Mouse (Mus musculus) bone marrow macrophage, adult 2 months (primary cell): ENCODE data around the gene Rasgef1c. TPM values are rescaled to one million over a fixed set of nuclear protein-coding genes. Genes with fewer than 3 reads are reported as not detected.

Experiments
- H3K27ac ChIP-seq: 2 replicates; pipeline ENCODE4 v1.5.1; 2012; ENCODE audit warnings: low read depth, low read length; ENCODE audit not compliant: insufficient read depth
- H3K4me1 ChIP-seq: 2 replicates; pipeline ENCODE4 v1.6.1; 2012; ENCODE audit warnings: low read length; ENCODE audit not compliant: control insufficient read depth, insufficient read depth
- H3K4me3 ChIP-seq: 2 replicates; pipeline ENCODE4 v1.5.1; 2012; ENCODE audit warnings: mild to moderate bottlenecking, low read length, moderate library complexity; ENCODE audit not compliant: insufficient read depth
- CTCF ChIP-seq: IDR thresholded peaks from 2 replicates; pipeline ENCODE4 v1.5.1; 2012; ENCODE audit warnings: low read depth, mild to moderate bottlenecking, low read length, moderate library complexity
- POLR2A ChIP-seq: IDR thresholded peaks from 2 replicates; pipeline ENCODE4 v1.6.1; 2012; ENCODE audit warnings: mild to moderate bottlenecking, low read depth, low read length, borderline replicate concordance
- polyA plus RNA-seq: library from polyadenylated mRNA; stranded (reverse); fragments of >200 nt; gene quantifications from 2 replicates; pipeline ENCODE4 v1.2.4, GENCODE M21; 2012; ENCODE audit not compliant: missing spikeins, insufficient read depth, insufficient read length

Gene Rasgef1c
- polyA plus RNA-seq, 1 experiment = not detected

DNA sequence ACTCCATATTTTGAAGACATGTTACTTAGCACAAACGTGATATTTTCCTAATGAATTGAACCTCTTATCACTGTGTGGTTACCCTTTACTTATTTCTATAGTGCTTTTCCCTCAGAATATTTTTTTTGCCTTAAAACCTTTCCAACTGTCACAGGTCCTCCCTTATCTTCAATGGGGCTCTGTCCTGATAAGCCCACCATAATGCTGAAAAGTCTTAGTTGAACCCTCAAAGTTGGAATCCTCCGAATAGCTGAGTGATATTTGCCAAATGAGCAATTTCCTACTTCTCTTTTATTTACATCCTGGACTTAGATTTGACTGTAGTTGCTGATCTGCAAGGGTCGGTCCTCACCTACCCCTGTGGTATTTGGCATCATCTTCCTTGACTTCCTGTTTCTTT lies 63.7 kb downstream of the Rasgef1c start:
- no peaks in the 10 kb centered on the region for H3K4me1 ChIP-seq
- H3K27ac ChIP-seq = no peak overlapping the region
- H3K4me3 ChIP-seq = no peak overlapping the region
- TF ChIP-seq CTCF (no peak), POLR2A (no peak)

DNA sequence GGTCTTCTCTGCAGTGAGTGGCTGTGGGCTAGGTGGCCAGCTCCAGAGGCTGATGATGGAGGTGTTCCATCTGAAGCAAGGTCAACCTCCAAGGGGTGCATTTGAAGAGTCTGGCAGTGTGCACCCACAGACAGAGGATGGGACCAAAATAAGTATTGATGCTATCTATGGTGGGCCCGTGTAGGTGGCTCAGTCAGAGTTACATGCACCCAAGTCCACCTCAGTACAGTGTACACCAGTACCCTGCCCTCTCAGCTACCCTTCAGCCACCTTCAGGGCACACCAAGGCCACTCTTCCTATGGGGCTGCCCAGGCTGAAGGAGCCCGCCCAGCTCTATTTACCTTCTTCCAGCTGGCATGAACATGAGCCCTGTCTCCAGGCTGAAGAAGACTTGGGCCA lies 68.1 kb downstream of the Rasgef1c start:
- Histone ChIP-seq H3K27ac (no peak overlapping the region), H3K4me3 (no peak overlapping the region), H3K4me1 (0 out of 2 replicates have a peak, but pooled peaks cover 2% of the 10 kb centered on the region)
- no peak for TF ChIP-seq CTCF
- no peak for TF ChIP-seq POLR2A

DNA sequence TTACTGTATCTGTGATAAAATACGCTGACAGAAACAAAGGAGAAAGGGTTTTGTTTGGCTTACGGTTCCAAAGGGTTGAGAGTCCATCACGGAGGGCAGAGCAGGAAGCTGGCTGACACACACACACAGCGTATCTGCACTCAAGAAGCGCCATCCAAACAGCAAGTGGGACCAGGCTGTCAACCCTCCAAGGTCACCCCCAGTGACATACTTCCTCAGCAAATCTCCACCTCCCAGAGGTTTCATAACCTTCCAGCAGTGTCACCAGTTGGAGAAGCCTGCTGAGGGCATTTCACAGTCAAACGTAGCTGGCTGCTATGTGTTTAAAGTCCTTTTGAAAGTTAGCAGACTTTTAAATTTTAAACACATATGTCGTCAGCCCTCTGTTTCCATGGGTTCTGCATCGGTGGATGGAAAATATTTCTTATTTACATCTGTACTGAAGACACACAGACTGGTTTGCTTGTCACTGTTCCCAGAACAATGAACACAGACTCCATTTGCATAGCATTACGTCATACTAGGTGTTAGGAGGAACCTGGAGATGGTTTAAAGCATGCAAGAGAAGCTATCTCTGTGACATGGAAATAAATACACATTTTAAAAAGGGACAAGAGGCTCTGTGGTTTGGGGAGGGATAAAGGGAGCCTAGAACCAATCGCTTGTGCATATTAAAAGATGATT lies 72.2 kb downstream of the Rasgef1c start:
- H3K4me1 ChIP-seq = 0 out of 2 replicates have a peak, but pooled peaks cover 2% of the 10 kb centered on the region
- no peak overlapping the region for H3K27ac ChIP-seq
- H3K4me3 ChIP-seq = no peak overlapping the region
- TF ChIP-seq CTCF = no peak
- no peak for TF ChIP-seq POLR2A

DNA sequence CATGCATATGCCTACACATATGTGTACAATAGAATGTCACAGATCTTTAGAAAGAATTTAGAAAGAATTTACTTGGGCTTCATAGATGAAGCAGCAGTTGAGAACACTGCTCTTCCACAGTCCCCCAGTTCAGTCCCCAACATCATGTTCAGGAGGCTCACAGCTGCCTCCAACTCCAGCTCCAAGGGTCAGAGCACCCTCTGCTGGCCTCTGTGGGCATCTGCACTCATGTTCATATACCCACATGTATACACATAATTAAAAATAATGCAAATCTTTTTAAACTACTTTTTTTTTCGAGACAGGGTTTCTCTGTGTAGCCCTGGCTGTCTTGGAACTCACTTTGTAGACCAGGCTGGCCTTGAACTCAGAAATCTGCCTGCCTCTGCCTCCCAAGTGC lies 73.0 kb downstream of the Rasgef1c start:
- Histone ChIP-seq H3K27ac (no peak overlapping the region), H3K4me1 (0 out of 2 replicates have a peak, but pooled peaks cover 2% of the 10 kb centered on the region), H3K4me3 (no peak overlapping the region)
- TF ChIP-seq POLR2A (no peak), CTCF (no peak)

DNA sequence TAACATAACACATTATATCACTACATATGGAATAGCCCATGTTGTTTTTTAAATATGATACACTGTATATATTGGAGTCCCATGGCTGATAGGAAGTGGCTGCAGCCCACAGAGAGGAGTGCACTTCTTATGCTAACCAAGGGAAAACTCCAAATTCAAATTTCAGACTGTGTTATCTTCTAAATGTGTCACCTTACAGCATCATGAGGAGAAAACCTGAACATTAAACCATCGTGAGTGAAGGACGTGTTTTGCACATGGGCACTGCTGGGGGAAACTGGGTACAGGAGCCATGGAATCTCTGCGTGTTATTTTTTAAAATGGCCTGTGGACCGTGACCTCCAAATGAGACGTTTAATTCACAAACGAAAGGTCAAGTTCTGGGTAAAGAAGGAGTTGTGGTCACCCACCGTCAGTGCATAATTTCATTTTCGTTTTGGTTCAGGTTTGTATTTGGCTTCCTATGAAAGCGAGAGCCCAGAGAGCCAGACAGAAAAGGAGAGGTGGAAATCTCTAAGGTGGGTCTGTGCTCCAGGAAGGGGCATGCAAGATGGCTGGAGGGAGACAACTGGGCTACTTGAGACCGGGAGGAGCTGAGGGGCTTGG lies 76.4 kb downstream of the Rasgef1c start:
- TF ChIP-seq POLR2A = no peak
- Histone ChIP-seq H3K4me1 (peaks cover 8% of the 10 kb centered on the region), H3K4me3 (no peak overlapping the region), H3K27ac (no peak overlapping the region)

DNA sequence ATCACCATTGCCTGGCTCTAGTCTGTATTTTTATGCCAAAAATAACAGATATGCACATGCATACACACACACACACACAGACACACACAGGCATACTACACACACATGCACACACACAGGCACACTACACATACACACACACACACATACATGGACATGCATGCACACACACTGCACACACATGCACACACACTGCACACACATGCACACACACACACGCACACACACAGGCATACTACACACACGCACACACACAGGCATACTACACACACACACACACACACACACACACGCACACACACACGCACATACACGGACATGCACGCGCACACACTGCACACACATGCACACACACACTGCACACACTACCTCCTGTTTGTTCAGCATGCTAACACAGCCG lies 77.3 kb downstream of the Rasgef1c start:
- TF ChIP-seq POLR2A (no peak), CTCF (no peak)
- Histone ChIP-seq H3K4me1 (peaks cover 12% of the 10 kb centered on the region), H3K4me3 (no peak overlapping the region), H3K27ac (no peak overlapping the region)

DNA sequence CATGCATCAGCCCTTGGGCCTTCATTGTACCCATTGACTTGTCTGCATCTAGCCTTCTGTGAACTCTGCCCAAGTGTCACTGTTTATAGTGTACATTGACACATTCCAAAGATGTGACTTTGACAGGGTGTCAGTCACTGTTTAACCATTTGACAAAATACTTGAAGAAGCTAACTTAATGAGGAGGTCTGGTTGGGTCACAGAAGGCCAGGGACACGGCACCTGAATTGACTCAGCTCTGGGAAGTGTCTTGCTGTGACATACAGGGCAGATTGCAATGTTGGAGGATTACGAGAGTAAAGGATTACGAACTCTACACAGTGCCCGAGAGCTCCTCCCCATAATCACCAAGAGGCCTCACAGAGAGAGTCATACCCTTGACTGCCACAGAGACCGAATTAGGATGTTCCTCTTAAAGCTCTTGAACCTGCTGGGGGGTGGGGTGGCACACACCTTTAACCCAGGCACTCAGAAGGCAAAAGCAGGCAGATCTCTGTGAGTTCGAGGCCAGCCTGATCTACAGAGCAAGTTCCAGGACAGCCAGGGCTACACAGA lies 79.1 kb downstream of the Rasgef1c start:
- Histone ChIP-seq H3K27ac (no peak overlapping the region), H3K4me3 (no peak overlapping the region), H3K4me1 (peaks cover 11% of the 10 kb centered on the region)
- no peak for TF ChIP-seq CTCF
- TF ChIP-seq POLR2A = no peak

DNA sequence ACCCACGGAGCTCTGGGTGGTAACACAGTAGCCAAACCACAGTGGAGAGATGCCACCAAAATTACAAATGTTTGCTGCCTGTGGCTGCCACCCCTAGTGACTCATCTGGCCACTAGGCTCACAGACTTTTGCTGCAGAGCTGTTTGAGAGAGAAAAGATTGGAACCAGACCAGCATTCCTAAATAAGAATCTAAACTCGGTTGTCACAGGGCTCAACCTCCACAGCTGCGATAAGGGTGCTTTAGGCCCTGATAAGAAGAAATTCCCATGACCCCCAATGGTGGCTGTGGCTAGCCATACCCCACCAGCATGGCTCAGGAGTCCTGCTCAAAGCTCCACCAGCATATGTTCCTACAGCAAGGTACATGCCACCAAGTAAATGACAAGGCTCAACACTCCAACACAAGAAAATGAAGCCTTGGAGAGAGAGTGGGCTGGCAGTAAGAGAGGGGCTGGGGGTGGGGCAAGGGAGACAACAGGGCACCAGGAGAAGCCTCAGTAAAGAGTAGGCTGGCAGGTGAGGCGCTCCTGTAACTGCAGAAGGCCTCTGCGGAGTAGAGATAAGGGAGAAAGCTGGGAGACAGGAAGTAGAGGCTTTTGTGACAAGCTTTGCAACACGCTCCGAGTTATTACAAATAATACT lies 79.8 kb downstream of the Rasgef1c start:
- Histone ChIP-seq H3K4me3 (no peak overlapping the region), H3K27ac (no peak overlapping the region), H3K4me1 (peaks cover 11% of the 10 kb centered on the region)
- no peak for TF ChIP-seq POLR2A

DNA sequence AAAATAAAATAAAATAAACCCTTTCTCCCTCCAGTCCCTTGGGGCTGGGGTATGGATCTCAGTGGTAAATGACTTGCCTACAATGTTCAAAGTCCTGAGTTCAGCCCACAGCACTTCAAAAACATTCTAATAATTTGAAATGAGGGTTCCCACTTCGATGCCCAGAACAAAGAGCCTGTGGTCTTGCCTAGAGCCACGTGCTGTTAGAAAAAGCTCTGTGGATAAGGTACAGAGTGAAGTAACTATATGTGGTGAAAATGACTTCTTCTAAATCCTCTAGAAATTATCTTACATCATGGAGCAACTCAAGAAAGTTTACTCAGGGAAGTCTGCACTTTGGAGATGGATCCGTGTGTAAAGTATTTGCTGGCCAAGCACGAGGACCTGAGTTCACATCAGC lies 80.5 kb downstream of the Rasgef1c start:
- H3K4me3 ChIP-seq = no peak overlapping the region
- H3K4me1 ChIP-seq = peaks cover 11% of the 10 kb centered on the region
- no peak for TF ChIP-seq CTCF
- TF ChIP-seq POLR2A = no peak
- no peak overlapping the region for H3K27ac ChIP-seq

DNA sequence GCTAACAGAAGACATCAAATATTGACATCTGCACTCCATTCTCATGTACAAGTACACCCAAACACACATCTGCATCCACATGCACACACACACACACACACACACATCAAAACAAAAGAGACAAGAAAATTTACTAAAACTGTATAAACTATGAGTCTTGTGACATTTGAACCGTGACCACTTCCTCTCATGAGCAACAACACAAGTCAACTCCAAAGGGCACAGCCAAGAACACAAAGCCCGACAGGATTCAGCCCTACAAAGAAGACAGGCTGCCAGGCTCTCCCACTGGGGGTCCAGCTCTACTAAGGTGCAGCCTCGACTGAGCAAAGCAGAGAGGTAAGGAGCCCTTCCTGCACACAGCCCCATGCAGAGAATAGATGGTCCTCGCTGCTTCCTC lies 81.2 kb downstream of the Rasgef1c start:
- no peak overlapping the region for H3K4me3 ChIP-seq
- peaks cover 11% of the 10 kb centered on the region for H3K4me1 ChIP-seq
- TF ChIP-seq CTCF (no peak), POLR2A (no peak)
- H3K27ac ChIP-seq = no peak overlapping the region
